Mouse (Mus musculus): ENCODE data around the gene Mip. TPM values are rescaled to one million over a fixed set of nuclear protein-coding genes. Genes with fewer than 3 reads are reported as not detected.
A peak's percentile ranks its signal among the peaks of the same experiment; 100 is the strongest.

Gene Mip
- total and polyA plus RNA-seq, 3 experiments: not detected

DNA sequence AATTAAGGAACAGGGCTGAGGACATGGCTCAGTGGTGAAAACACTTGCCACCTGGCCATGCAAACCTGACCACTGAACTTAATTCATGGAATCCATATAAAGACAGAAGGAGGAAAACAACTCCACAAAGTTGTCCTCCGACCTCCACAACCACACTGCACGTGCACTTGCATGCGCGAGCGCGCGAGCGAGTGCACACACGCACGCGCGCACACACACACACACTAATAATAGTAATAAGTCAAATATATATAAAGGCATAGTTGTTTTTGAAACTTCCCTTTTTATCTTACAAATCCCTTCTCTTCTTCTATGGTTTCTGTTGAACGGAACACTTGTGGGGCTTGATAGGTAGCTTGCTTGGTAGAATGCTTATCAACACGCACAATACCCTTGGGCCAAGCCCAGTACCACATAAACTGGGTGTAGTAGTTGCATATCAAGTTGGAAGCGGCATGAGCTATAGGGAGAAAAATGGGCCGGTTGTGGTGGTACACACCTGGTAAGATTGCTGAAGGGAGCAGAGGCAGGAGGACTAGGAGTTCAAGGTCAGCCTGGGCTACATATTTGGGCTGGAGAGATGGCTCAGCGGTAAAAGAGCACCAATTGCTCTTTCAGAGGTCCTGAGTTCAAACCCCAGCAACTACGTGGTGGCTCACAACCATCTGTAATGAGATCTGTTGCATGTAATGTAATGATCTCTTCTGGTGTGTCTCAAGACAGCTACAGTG, 7.1 kb upstream of the Mip start:
- Histone ChIP-seq H3K36me3 (replicated peaks in 1 of 2; ENCODE audit: control insufficient read depth in 1 of 2, insufficient read depth in 1 of 2, low read length in 1 of 2) (no peaks in the 10 kb centered on the region), H3K4me2 (ENCODE audit: insufficient read depth, low read depth, poor library complexity, severe bottlenecking) (no peak overlapping the region), H3K9me3 (replicated peaks; ENCODE audit: low read length) (no peaks in the 10 kb centered on the region), H3K4me3 (replicated peaks in 1 of 3; ENCODE audit: low read depth in 2 of 3, low read length in 2 of 3, poor library complexity in 1 of 3) (no peak overlapping the region), H3K9ac (ENCODE audit: insufficient read depth, low read depth) (no peak overlapping the region), H3K79me2 (replicated peaks; ENCODE audit: control insufficient read depth, extremely low read depth, insufficient read depth, poor library complexity, severe bottlenecking) (no peaks in the 10 kb centered on the region; the same call in 1 of the 2 replicates), H3K4me1 (ENCODE audit: control insufficient read depth in 1 of 2, insufficient read depth in 2 of 2) (peaks cover 0 to 2% of the 10 kb centered on the region in 2 experiments; a peak in 1 of 4 replicates), H3K27me3 (replicated peaks) (no peaks in the 10 kb centered on the region), H3K27ac (ENCODE audit: insufficient read depth, low read depth) (no peak overlapping the region)
- no peak for TF ChIP-seq UBTF (IDR thresholded peaks at IDR 0.05; ENCODE audit: low read depth, low read length)
- TF ChIP-seq NELFE (IDR thresholded peaks at IDR 0.05; ENCODE audit: low read depth, low read length): no peak
- TF ChIP-seq CHD1 (IDR thresholded peaks at IDR 0.05; ENCODE audit: low read depth, low read length): no peak
- TF ChIP-seq RCOR1 (conservative IDR thresholded peaks at IDR 0.05; ENCODE audit: low read depth, low read length): no peak
- no peak for TF ChIP-seq MXI1 (IDR thresholded peaks at IDR 0.05; ENCODE audit: low read depth, low read length)
- no peak for TF ChIP-seq NRF1 (IDR thresholded peaks at IDR 0.05; ENCODE audit: low read depth, low read length)
- TF ChIP-seq ELF1 (IDR thresholded peaks at IDR 0.05; ENCODE audit: low read depth, low read length): no peak
- no peak for TF ChIP-seq ZNF384 (IDR thresholded peaks at IDR 0.05; ENCODE audit: low read depth, low read length)
- no peak for TF ChIP-seq HCFC1 (IDR thresholded peaks at IDR 0.05; ENCODE audit: low read depth, low read length)
- TF ChIP-seq USF1 (IDR thresholded peaks at IDR 0.05; ENCODE audit: low read depth, low read length): no peak
- no peak for TF ChIP-seq PAX5 (IDR thresholded peaks at IDR 0.05; ENCODE audit: low read length)
- no peak for TF ChIP-seq JUND (conservative IDR thresholded peaks at IDR 0.05; ENCODE audit: low read depth, low read length)
- in situ Hi-C loops (cut with MboI; ENCODE audit: low pct_ligation_motif_present, low pct_unique_long_range_greater_than_20kb, low sequenced_read_pairs): no loop called here
- dilution Hi-C loops (cut with MboI; ENCODE audit: extremely low pct_ligation_motif_present, extremely low pct_unique_long_range_greater_than_20kb, low sequenced_read_pairs): no loop called here
- no peak for DNase-seq (ENCODE audit: extremely low read depth)

DNA sequence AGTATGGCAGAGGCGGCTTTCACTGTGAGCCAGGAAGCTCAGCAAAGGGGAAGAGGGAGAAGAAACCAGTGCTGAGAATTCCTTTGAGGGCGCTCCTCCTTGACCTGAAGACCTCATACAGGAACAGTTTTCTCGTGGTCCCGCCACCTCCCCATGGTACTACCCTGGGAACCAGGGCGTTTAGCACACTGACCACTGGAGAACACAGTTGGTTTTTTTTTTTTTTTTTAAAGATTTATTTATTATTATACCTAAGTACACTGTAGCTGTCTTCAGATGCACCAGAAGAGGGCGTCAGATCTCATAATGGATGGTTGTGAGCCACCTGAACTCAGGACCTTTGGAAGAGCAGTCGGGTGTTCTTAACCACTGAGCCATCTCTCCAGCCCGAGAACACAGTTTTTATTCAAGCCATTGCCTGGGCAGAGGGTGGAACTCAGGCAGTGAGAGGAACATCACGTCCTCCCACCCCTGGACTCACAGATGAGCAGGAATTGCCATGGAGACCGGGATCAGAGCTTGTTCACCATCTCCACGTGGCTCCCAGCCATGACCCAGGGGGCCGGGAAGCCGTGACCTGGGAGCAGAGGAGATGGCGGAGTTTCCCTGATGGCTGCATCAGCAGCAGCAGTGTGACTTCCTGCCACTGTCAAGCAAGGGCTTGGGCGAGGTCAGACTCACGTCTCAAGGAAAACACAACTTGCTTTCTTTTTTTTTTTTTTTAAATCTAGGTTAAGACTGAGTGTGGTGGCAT, 3.9 kb upstream of the Mip start:
- in situ Hi-C loops (cut with MboI; ENCODE audit: low pct_ligation_motif_present, low pct_unique_long_range_greater_than_20kb, low sequenced_read_pairs): no loop called here
- no peak overlapping the region for H3K27ac ChIP-seq (ENCODE audit: insufficient read depth, low read depth)
- H3K79me2 ChIP-seq (replicated peaks; ENCODE audit: control insufficient read depth, extremely low read depth, insufficient read depth, poor library complexity, severe bottlenecking): no peaks in the 10 kb centered on the region
- H3K4me3 ChIP-seq (replicated peaks in 1 of 3; ENCODE audit: low read depth in 2 of 3, low read length in 2 of 3, poor library complexity in 1 of 3): no peak overlapping the region
- H3K36me3 ChIP-seq (replicated peaks in 1 of 2; ENCODE audit: control insufficient read depth in 1 of 2, insufficient read depth in 1 of 2, low read length in 1 of 2): no peaks in the 10 kb centered on the region
- H3K4me2 ChIP-seq (ENCODE audit: insufficient read depth, low read depth, poor library complexity, severe bottlenecking): no peak overlapping the region
- dilution Hi-C loops (cut with MboI; ENCODE audit: extremely low pct_ligation_motif_present, extremely low pct_unique_long_range_greater_than_20kb, low sequenced_read_pairs): no loop called here
- H3K9ac ChIP-seq (ENCODE audit: insufficient read depth, low read depth): no peak overlapping the region
- no peaks in the 10 kb centered on the region for H3K9me3 ChIP-seq (replicated peaks; ENCODE audit: low read length)
- peaks cover 0 to 2% of the 10 kb centered on the region in 2 experiments; a peak in 1 of 4 replicates for H3K4me1 ChIP-seq (ENCODE audit: control insufficient read depth in 1 of 2, insufficient read depth in 2 of 2)
- DNase-seq (ENCODE audit: extremely low read depth): no peak
- TF ChIP-seq CTCF (conservative IDR thresholded peaks at IDR 0.05 in 1 of 2, IDR thresholded peaks at IDR 0.05 in 1 of 2; ENCODE audit: low read depth in 2 of 2, low read length in 2 of 2) (peak in 1 of 2 experiments; percentile 9; a peak in 1 of 4 replicates), POLR2A (IDR thresholded peaks at IDR 0.05; ENCODE audit: low read depth, low read length) (no peak)
- no peaks in the 10 kb centered on the region for H3K27me3 ChIP-seq (replicated peaks)
